Mouse (Mus musculus): ENCODE measurements around the gene Zbtb24. TPM values are rescaled to one million over a fixed set of nuclear protein-coding genes. Genes with fewer than 3 reads are reported as not detected.
A peak's percentile ranks its signal among the peaks of the same experiment; 100 is the strongest.
"Not testable (repeated sequence)": the region's sequence is repeated elsewhere in the genome, so short reads cannot be mapped to it uniquely, and the experiment has no call there.

Zbtb24 gene
- polyA plus RNA-seq (2016; fragmentation: Nextera tagmentation; extraction: Ambion mirVana), result 18.6 TPM in 2 replicates

DNA sequence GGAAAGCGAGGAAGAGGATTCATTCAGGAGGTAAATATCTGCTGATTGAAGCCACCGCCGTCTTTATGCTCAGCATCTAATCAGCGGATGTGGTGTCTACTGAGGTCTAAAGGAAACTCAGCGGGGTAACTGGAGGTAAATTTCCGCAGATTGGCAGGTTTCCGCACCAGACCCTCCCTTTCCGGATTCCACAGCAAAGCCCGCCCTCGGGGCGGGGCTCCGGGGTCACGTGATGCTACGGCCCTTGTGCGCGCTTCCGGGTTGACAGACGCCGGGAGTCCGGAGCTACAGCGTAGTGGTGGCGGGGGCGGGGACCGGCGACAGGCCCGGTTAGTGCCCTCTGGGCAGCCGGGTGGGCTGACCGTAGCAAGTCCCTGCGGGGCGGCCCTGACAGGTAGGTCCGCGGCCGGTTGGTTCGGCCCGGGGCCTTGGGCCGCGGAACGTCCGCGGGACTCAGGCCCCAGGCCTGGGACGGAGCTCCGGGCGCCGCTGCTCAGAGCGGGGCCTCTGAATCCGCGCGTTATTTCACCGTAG lies at the start of gene Zbtb24:
TSS of gene Zbtb24 (plus strand) at position 247 of the 534 bp plus-strand sequence.
- Histone ChIP-seq H3K4me3 (peak within 1 kb of the TSS; percentile 87), H3K27ac (peak within 1 kb of the TSS; percentile 89), H3K36me3 (peaks cover 27% of the 10 kb centered on the region), H3K27me3 (ENCODE audit: insufficient read depth, poor library complexity, severe bottlenecking) (no peaks in the 10 kb centered on the region), H3K9me3 (no peaks in the 10 kb centered on the region), H3K4me1 (replicated peaks) (peaks cover 31% of the 10 kb centered on the region)
- peak; percentile 96 for DNase-seq (ENCODE audit: low spot score)
- WGBS, result 0% methylated on average over 49 of the region's 49 CpGs

DNA sequence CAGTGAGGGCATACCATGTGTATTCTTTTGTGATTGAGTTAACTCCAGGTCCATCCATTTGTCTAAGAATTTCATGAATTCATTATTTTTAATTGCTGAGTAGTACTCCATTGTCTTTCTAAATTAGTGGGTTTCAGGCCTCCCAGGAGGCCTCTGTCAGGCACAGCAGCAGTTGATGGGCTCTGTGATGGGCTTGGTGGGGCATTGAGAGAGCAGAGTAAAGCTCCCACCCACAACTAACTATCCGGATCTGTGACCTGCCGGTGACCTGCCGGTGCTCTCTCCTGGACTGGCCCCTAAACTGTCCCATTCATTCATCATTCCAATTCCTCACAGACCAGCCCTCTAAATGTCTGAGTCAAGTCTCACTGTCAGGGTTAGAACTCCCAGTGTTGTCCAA lies 49.1 kb upstream of the Zbtb24 start:
- Histone ChIP-seq H3K4me3 (no peak overlapping the region), H3K4me1 (replicated peaks) (no peaks in the 10 kb centered on the region), H3K9me3 (no peaks in the 10 kb centered on the region), H3K36me3 (no peaks in the 10 kb centered on the region), H3K27ac (no peak overlapping the region), H3K27me3 (ENCODE audit: insufficient read depth, poor library complexity, severe bottlenecking) (no peaks in the 10 kb centered on the region)
- DNase-seq (ENCODE audit: low spot score), result no peak
- 89% methylated on average over 3 of the region's 3 CpGs for WGBS

DNA sequence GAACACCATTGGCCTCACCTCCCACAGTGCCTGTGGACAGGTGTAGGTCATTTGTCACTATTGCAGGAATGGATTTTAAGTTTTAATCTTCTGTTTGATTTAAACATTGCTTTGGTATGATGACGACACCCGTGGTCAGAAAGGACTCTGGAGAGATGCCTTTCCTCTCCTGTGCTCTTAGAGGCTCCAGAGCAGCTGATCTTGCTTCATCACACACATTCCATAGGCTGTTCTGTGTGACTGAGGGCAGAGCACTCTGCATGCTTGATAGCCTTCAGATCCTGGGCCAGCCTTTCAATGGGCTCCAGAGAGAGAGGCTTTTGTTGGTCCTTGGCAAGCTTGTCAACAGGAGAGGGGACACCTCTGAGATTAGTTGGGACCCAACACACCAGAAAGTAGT lies 46.8 kb upstream of the Zbtb24 start:
- Histone ChIP-seq H3K27me3 (ENCODE audit: insufficient read depth, poor library complexity, severe bottlenecking) (no peaks in the 10 kb centered on the region), H3K4me1 (replicated peaks) (no peaks in the 10 kb centered on the region), H3K9me3 (no peaks in the 10 kb centered on the region), H3K4me3 (no peak overlapping the region), H3K36me3 (no peaks in the 10 kb centered on the region), H3K27ac (no peak overlapping the region)
- no peak for DNase-seq (ENCODE audit: low spot score)
- WGBS, result 71% methylated on average over 2 of the region's 2 CpGs

DNA sequence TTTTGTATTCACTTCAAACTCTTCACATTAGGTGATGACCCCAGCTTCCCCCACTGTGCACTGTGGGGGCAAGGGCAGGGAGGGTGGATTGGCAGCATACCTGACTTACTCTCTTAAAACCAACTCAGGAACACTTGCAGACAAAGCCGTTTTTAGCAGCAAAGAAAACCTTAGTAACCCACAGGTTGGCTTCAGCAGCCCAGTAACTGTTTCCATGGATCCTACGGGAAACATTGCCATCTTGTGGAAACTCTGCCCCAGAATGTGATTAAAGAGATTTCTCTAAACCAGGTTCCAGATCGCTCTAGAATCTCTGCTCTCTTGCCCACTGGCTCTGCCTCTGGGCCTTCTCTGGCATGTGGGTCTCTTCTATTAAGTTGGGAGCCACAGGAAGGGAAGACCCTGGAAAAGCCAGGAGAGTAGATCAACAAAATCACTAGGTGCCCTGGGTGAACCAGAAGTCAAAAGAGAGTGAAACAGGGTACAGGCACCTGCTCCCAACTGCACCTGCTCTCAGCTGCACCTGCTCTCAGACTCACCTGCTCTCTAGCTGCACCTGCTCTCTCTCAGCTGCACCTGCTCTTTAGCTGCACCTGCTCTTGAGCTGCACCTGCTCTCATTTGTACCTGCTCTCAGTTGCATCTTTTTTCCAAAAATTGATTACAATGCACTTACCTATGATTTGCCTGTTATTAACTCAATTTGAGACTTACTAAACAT lies 46.1 kb upstream of the Zbtb24 start:
- Histone ChIP-seq H3K9me3 (no peaks in the 10 kb centered on the region), H3K27me3 (ENCODE audit: insufficient read depth, poor library complexity, severe bottlenecking) (no peaks in the 10 kb centered on the region), H3K4me3 (no peak overlapping the region), H3K36me3 (no peaks in the 10 kb centered on the region), H3K27ac (no peak overlapping the region), H3K4me1 (replicated peaks) (no peaks in the 10 kb centered on the region)
- 49% methylated on average over 3 of the region's 3 CpGs for WGBS
- no peak for DNase-seq (ENCODE audit: low spot score)

DNA sequence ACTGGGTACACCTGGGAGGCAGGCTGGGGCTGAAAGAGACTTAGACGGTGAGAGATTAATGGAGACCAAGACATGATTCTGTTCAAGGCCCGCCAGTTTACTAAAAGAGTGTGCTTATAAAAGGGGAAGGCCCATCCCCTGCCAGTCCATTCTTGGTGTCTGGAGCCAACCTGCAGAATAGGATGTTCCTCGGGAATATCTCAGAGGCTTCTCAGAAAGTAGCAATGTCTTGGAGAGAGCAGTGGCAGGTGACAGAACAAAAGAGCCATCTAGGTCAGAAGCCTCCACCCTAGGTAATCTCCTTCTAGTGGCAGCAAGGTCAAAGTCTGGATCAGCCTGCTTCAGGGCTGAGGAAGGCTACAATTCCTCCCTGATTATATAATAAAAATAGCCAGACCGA lies 40.0 kb upstream of the Zbtb24 start:
- DNase-seq (ENCODE audit: low spot score); H3K27ac ChIP-seq; H3K4me1 ChIP-seq (replicated peaks); H3K4me3 ChIP-seq; H3K27me3 ChIP-seq (ENCODE audit: insufficient read depth, poor library complexity, severe bottlenecking); H3K36me3 ChIP-seq: not testable (repeated sequence)
- 91% methylated on average over 4 of the region's 4 CpGs for WGBS
- H3K9me3 ChIP-seq, result peaks cover 19% of the 10 kb centered on the region; the same call in 1 of the 2 replicates

DNA sequence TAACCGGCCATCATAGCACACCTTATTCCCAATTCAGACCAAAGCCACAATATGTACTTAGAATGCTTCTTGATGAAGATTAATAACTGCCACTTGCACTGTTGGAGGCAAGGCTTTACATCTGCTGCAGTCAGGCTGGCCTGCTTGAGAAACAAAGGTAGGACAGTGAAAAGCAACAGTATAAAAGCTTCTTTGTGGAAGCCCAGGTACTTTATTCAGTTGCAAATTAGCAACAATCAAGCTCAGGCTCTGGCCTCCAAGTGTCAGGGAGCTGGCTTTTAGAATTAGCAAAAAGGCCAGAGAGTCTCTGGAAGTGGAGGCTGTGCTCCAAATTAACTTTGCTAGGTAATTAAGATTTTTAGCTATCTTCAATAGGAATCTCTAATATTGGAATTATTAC lies 39.4 kb upstream of the Zbtb24 start:
- H3K4me1 ChIP-seq (replicated peaks); DNase-seq (ENCODE audit: low spot score); H3K27ac ChIP-seq; H3K27me3 ChIP-seq (ENCODE audit: insufficient read depth, poor library complexity, severe bottlenecking); H3K36me3 ChIP-seq; H3K4me3 ChIP-seq: not testable (repeated sequence)
- WGBS, result 95% methylated on average over 1 of the region's 1 CpGs
- H3K9me3 ChIP-seq, result peaks cover 25% of the 10 kb centered on the region; the same call in 1 of the 2 replicates

DNA sequence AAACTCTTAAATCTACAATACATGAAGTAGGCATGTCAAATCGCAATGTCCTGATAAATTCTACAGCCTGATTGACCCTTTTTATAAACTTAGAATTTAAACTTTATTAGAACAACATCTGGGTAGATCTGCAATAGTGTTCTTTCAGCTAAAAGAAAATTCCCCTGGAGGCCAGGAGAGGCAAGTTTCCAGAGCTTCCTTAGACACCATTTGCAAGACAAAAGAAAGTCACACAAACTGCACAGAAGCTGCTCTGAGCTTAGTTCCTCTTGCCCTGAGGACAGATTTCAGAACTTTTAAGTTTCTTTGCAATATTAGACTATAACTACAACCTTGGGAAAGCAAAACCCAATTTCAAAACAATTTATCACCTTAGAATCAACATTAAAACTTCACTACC lies 36.7 kb upstream of the Zbtb24 start:
- H3K27ac ChIP-seq; H3K27me3 ChIP-seq (ENCODE audit: insufficient read depth, poor library complexity, severe bottlenecking): not testable (repeated sequence)
- 90% methylated on average over 1 of the region's 1 CpGs for WGBS

DNA sequence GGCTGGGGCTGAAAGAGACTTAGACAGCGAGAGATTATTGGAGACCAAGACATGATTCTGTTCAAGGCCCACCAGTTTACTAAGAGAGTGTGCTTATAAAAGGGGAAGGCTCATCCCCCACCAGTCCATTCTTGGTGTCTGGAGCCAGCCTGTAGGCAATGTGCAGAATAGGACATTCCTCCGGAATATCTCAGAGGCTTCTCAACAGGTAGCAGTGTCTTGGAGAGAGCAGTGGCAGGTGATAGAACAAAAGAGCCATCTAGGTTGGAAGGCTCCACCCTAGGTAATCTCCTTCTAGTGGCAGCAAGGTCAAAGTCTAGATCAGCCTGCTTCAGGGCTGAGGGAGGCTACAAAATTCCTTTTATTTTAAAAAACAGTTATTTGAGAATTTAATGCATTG lies 34.8 kb upstream of the Zbtb24 start:
- H3K4me1 ChIP-seq (replicated peaks); H3K27ac ChIP-seq; H3K36me3 ChIP-seq; H3K27me3 ChIP-seq (ENCODE audit: insufficient read depth, poor library complexity, severe bottlenecking); H3K4me3 ChIP-seq; DNase-seq (ENCODE audit: low spot score): not testable (repeated sequence)
- WGBS, result 85% methylated on average over 2 of the region's 2 CpGs
- peaks cover 17% of the 10 kb centered on the region; the same call in 1 of the 2 replicates for H3K9me3 ChIP-seq

More for the DNA sequence above, 36.7 kb upstream of the Zbtb24 start:
- not testable (repeated sequence) for H3K36me3 ChIP-seq; DNase-seq (ENCODE audit: low spot score); H3K4me1 ChIP-seq (replicated peaks); H3K4me3 ChIP-seq
- H3K9me3 ChIP-seq, result peaks cover 25% of the 10 kb centered on the region; the same call in 1 of the 2 replicates

DNA sequence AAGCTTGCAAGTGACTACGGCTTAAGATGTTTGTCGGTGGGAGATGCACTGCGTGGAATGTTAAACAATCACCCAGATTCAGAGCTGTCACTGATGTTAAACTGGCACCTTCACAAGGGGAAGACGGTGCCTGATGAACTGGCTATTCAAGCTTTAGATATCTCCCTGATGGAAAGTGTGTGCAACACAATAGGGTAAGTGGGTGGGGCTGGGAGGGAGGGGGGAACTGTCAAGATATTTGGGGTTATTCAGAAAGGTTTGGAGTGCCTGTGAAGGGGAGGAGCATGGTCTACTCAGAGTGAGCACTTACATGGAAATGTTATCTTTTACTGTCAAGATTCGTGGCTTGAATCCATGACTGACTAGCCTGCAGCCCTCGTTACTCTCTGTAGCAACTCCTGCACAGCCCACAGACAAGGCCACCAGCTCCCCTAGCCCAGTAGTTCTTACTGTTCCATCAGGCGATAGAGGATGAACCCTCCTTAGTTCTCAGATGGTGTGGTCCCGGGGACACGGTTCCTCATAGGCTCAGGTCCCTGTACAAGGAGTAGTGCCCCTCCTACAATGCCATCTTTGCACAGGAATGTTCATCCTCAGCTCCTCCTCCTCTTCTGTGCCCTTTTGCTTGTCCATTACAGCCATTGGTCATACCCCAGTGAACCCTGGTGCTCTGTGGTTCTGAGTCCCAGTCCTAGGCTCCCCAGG lies 29.5 kb upstream of the Zbtb24 start:
- H3K4me1 ChIP-seq (replicated peaks), result no peaks in the 10 kb centered on the region
- no peaks in the 10 kb centered on the region for H3K36me3 ChIP-seq
- H3K27me3 ChIP-seq (ENCODE audit: insufficient read depth, poor library complexity, severe bottlenecking), result no peaks in the 10 kb centered on the region
- DNase-seq (ENCODE audit: low spot score), result no peak
- H3K9me3 ChIP-seq, result peaks cover 2% of the 10 kb centered on the region; the same call in 1 of the 2 replicates
- H3K4me3 ChIP-seq, result no peak overlapping the region
- WGBS, result 79% methylated on average over 9 of the region's 9 CpGs
- H3K27ac ChIP-seq, result no peak overlapping the region

DNA sequence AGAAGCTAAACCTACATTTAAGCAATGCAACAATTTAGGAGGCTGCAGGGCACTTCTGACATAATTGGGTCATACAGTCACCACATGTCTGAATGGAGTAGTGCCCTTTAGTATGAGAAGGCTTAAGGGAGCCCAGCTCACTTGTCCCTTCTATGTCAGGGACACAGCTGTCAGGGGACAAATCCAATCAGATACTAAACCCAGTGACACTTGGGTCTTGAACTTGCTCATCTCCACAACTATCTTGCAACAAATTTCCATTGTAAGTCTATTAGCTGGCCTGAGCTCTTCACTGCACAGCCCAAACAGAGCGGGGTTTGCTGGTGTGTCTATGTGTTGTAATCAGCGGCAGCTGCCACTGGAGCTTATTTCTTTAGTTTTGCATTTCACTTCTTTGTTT lies 26.5 kb upstream of the Zbtb24 start:
- 94% methylated on average over 2 of the region's 2 CpGs for WGBS
- no peak for DNase-seq (ENCODE audit: low spot score)
- Histone ChIP-seq H3K9me3 (no peaks in the 10 kb centered on the region), H3K4me1 (replicated peaks) (no peaks in the 10 kb centered on the region), H3K27ac (no peak overlapping the region), H3K4me3 (no peak overlapping the region), H3K36me3 (no peaks in the 10 kb centered on the region), H3K27me3 (ENCODE audit: insufficient read depth, poor library complexity, severe bottlenecking) (no peaks in the 10 kb centered on the region)

DNA sequence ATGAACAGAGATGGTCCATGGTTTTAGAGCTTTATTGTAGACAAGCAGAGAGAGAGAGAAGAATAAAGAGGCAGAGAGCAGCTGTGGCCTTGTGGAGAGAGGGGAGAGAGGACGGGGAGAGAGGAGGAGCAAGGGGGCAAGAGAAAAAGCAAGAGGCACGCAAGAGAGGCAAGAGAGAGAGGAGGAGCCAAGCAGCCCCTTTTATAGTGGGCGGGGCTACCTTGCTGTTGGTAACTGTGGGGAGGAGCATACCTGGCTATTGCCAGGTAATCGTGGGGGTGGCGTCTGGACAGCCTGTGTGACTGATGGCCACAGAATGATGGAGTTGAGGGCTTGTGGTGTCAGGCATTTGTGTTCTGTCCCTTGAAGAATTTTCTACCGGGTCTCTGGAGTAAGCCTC lies 23.8 kb upstream of the Zbtb24 start:
- no peaks in the 10 kb centered on the region for H3K27me3 ChIP-seq (ENCODE audit: insufficient read depth, poor library complexity, severe bottlenecking)
- DNase-seq (ENCODE audit: low spot score), result no peak
- H3K4me3 ChIP-seq, result no peak overlapping the region
- no peaks in the 10 kb centered on the region for H3K36me3 ChIP-seq
- 54% methylated on average over 6 of the region's 6 CpGs for WGBS
- no peaks in the 10 kb centered on the region for H3K4me1 ChIP-seq (replicated peaks)
- H3K27ac ChIP-seq, result no peak overlapping the region
- H3K9me3 ChIP-seq, result no peaks in the 10 kb centered on the region

DNA sequence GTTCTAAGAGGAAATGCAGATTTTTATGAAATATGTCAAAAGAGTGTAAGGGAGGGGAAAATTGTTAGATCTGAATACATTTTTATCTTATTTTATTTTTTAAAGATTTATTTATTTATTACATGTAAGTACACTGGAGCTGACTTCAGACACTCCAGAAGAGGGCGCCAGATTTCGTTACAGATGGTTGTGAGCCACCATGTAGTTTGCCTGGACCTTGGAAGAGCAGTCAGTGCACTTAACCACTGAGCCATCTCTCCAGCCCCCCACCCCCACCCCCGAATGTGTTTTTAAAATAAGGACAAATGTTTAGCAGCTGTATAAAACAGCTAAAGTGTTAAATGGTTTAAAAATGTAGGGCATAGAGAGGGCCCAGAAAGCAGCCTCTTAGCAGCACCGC lies 15.6 kb upstream of the Zbtb24 start:
- Histone ChIP-seq H3K27ac (no peak overlapping the region), H3K4me1 (replicated peaks) (no peaks in the 10 kb centered on the region), H3K4me3 (no peak overlapping the region), H3K36me3 (no peaks in the 10 kb centered on the region), H3K27me3 (ENCODE audit: insufficient read depth, poor library complexity, severe bottlenecking) (peaks cover 14% of the 10 kb centered on the region), H3K9me3 (no peaks in the 10 kb centered on the region)
- 28% methylated on average over 4 of the region's 4 CpGs for WGBS
- peak; percentile 40 for DNase-seq (ENCODE audit: low spot score)

DNA sequence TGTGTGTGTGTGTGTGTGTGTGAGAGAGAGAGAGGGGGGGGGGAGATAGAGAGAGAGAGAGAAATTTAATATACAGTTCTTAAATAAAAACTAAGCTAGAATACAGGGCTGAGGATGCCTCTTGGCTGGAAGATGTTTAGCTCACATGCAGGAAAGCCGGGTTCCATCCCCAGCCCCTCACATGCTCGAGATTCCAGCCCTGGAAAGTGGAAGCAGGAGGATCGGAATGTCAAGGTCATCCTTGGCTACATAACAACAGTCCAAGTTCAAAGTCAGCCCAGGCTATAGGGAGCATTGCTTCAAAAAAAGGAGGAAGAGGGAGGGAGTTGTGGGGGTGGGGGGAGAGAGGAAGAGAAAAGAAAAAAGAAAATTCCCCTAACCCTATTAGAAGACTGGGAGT lies 15.0 kb upstream of the Zbtb24 start:
- Histone ChIP-seq H3K9me3 (no peaks in the 10 kb centered on the region), H3K4me1 (replicated peaks) (no peaks in the 10 kb centered on the region), H3K4me3 (no peak overlapping the region), H3K27ac (no peak overlapping the region), H3K36me3 (no peaks in the 10 kb centered on the region), H3K27me3 (ENCODE audit: insufficient read depth, poor library complexity, severe bottlenecking) (peaks cover 14% of the 10 kb centered on the region)
- no peak for DNase-seq (ENCODE audit: low spot score)
- WGBS, result 42% methylated on average over 3 of the region's 3 CpGs
